Mouse (Mus musculus) gastrocnemius, postnatal 36 days (tissue): Measurements from ENCODE around the gene Ccl11. TPM values are rescaled to one million over a fixed set of nuclear protein-coding genes. Genes with fewer than 3 reads are reported as not detected.

Experiments
- total RNA-seq, 2 experiments: library from RNA; stranded (reverse); gene quantifications; 2 replicates each; pipeline ENCODE4 v1.2.3; 2021

The Ccl11 gene
- total RNA-seq, 2 experiments from 2014 or later = 19.5 to 20.9 TPM

Other genes starting within 250 kb of the Ccl11 start
- gene 5530401A14Rik, start 197.2 kb upstream of the Ccl11 start, total RNA-seq = under 1 TPM in 1 of 2 experiments, not detected in 1; 0.20 TPM
- under 1 TPM in 1 of 2 experiments, not detected in 1; 0.10 TPM for gene Asic2, start 89.4 kb upstream of the Ccl11 start, total RNA-seq
- not detected for gene Ccl2, start 22.3 kb upstream of the Ccl11 start, total RNA-seq
- not detected for gene Gm17268, start 19.3 kb upstream of the Ccl11 start, total RNA-seq
- gene Ccl7, start 12.1 kb upstream of the Ccl11 start, total RNA-seq = not detected
- not detected for gene Ccl12, start 44.0 kb downstream of the Ccl11 start, total RNA-seq
- gene Ccl8, start 57.4 kb downstream of the Ccl11 start, total RNA-seq = under 1 TPM in 1 of 2 experiments, not detected in 1; 0.97 TPM
- not detected for gene Ccl1, start 247.9 kb downstream of the Ccl11 start, total RNA-seq